Mouse (Mus musculus): ENCODE data around the gene Hsd17b11. TPM values are rescaled to one million over a fixed set of nuclear protein-coding genes. Genes with fewer than 3 reads are reported as not detected.

The Hsd17b11 gene
- 6.2 and 7.9 TPM in 2 replicates for polyA plus RNA-seq (2015; fragmentation: Nextera tagmentation; extraction: Ambion mirVana)

DNA sequence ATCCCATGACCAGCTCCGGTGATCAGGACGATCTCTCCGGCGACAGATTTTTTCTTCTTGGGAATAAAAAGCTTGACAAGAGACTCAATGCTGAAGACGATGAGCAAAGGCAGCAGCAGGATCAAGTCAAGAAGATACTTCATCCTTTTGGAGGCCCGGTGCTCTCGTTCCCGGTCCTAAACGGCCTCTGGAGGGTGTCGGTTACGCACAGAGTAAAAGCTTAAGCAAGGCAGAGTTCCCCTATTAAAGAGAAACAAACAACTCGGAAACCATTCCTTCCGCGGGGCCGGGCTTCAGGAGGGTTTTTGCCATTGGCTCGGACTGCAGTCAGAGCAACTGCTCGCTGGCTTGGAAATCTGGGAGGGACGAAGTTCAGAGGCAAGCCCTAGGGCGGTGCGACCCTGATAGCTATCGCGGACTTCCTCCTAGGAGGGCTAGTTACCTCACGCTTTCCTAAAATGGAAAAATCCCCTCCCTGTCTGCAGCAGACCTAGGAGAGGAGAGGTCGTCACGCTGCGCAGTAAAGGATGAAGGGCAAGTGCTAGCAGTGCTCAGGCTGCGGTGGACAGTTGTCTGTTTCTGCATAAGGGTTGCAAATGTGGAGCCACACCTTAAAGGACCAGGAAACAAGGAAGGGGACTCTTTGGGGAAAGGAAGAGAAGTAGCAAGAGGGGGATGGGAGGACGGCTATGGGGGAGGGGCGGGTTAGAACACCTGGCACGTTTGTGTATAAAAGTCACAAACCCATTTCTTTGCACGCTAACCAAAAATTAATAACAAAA, at the start of gene Hsd17b11:
Hsd17b11 (minus strand) TSS at position 323 of the 782 bp plus-strand sequence.
- Histone ChIP-seq H3K27me3 (ENCODE audit: insufficient read depth, low read length) (no peaks in the 10 kb centered on the region), H3K4me3 (ENCODE audit: low read length) (peak within 1 kb of the TSS; percentile 75), H3K4me2 (replicated peaks; ENCODE audit: low read depth, low read length) (peak within 1 kb of the TSS; percentile 77), H3K9me3 (ENCODE audit: low read length) (no peaks in the 10 kb centered on the region), H3K9ac (replicated peaks; ENCODE audit: low read length) (peak within 1 kb of the TSS; percentile 87), H3K27ac (ENCODE audit: low read length) (peak within 1 kb of the TSS; percentile 96), H3K36me3 (ENCODE audit: insufficient read depth, low read length) (peaks cover 14% of the 10 kb centered on the region), H3K4me1 (ENCODE audit: insufficient read depth, low read length) (peaks cover 26% of the 10 kb centered on the region)
- under 1% methylated on average over 31 of the region's 31 CpGs for WGBS
- ATAC-seq (ENCODE audit: low FRiP score, low TSS enrichment) = peak; percentile 98

DNA sequence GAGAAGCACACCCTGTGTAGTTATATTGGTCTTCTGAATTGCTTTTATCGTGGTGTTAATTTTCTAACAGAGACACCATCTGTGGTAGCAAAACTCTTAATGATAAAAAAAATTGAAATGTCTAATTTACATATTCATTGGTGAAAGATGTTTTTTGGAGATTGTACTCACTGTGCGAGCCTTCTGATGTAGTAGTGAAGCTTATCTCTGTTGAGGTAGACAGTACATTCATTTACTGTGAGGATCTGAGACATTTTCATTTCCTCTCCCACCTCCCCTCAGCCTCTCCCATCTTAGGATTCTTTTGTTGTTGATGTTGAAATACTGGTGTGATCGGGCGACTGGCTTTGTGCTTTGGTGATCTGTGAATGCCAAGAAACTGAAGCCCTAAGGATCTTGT, 49.3 kb upstream of the Hsd17b11 start:
- no peak for ATAC-seq (ENCODE audit: low FRiP score, low TSS enrichment)
- Histone ChIP-seq H3K4me3 (ENCODE audit: low read length) (no peak overlapping the region), H3K36me3 (ENCODE audit: insufficient read depth, low read length) (no peaks in the 10 kb centered on the region), H3K4me1 (ENCODE audit: insufficient read depth, low read length) (peaks cover 7% of the 10 kb centered on the region), H3K27me3 (ENCODE audit: insufficient read depth, low read length) (0 out of 2 replicates have a peak, but pooled peaks cover 4% of the 10 kb centered on the region), H3K9me3 (ENCODE audit: low read length) (no peaks in the 10 kb centered on the region), H3K9ac (replicated peaks; ENCODE audit: low read length) (no peak overlapping the region), H3K4me2 (replicated peaks; ENCODE audit: low read depth, low read length) (no peak overlapping the region), H3K27ac (ENCODE audit: low read length) (no peak overlapping the region)
- 86% methylated on average over 4 of the region's 4 CpGs for whole genome bisulfite sequencing

DNA sequence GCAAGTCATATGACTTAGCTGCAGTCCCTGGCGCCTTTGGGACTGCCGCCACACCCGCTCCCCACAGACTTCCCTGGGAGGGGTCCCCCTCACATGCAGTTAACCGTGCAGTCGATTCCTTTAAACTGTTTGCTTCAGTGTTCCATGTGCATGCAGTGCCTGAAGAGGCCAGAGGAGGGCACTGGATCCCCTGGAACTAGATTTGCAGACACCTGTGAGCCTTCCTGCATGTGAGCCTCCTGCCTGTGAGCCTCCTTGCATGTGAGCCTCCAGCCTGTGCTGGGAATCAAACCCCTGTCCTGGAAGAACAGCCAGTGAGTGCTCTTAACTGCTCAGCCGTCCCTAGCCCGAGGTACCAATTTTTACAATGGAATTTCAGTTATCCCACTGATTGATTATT, 47.0 kb upstream of the Hsd17b11 start:
- H3K4me3 ChIP-seq (ENCODE audit: low read length) = no peak overlapping the region
- peaks cover 4% of the 10 kb centered on the region for H3K36me3 ChIP-seq (ENCODE audit: insufficient read depth, low read length)
- no peak for ATAC-seq (ENCODE audit: low FRiP score, low TSS enrichment)
- H3K27ac ChIP-seq (ENCODE audit: low read length) = no peak overlapping the region
- WGBS = 88% methylated on average over 7 of the region's 7 CpGs
- H3K4me1 ChIP-seq (ENCODE audit: insufficient read depth, low read length) = peaks cover 7% of the 10 kb centered on the region
- no peaks in the 10 kb centered on the region for H3K27me3 ChIP-seq (ENCODE audit: insufficient read depth, low read length)
- no peaks in the 10 kb centered on the region for H3K9me3 ChIP-seq (ENCODE audit: low read length)
- no peak overlapping the region for H3K9ac ChIP-seq (replicated peaks; ENCODE audit: low read length)
- H3K4me2 ChIP-seq (replicated peaks; ENCODE audit: low read depth, low read length) = no peak overlapping the region

DNA sequence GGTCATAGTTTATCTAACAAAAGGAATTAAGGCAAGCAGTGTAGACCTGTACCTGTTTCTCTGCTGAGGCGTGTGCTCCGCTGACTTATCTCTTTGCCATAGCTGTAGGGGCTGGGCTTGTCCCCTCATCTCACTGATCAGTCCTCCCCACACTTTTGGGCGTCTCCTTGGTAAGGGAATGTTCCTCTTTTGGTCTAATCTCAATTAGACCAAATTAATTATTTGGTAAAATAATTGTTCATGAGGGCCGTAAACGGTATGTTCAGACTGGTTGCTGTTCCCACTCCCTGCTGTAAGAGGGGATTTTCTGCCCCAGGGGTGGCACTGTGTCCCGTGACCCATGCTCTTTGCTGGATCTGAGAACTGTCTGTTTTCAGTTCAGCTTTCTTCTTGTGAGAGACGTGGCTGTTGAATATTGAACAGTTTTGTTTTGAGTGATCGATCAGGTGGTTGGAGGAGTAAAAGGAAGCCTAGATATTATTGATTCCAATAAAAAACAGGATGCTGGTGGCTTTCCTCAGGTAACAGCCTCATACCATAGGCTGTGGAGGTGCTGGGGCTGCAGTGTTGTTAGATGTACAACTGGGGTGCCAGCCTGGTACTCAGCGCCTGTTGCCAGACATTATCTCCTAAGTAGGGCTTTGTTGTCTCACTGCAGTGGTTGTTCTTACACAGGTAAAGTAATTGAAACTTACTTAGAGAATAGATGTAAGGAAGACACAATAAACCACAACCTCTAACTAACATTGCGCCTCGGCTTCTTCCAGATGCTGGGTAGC, 41.2 kb upstream of the Hsd17b11 start:
- no peak for ATAC-seq (ENCODE audit: low FRiP score, low TSS enrichment)
- Histone ChIP-seq H3K4me3 (ENCODE audit: low read length) (no peak overlapping the region), H3K27me3 (ENCODE audit: insufficient read depth, low read length) (no peaks in the 10 kb centered on the region), H3K4me1 (ENCODE audit: insufficient read depth, low read length) (no peaks in the 10 kb centered on the region), H3K9ac (replicated peaks; ENCODE audit: low read length) (no peak overlapping the region), H3K36me3 (ENCODE audit: insufficient read depth, low read length) (peaks cover 45% of the 10 kb centered on the region), H3K4me2 (replicated peaks; ENCODE audit: low read depth, low read length) (no peak overlapping the region), H3K27ac (ENCODE audit: low read length) (no peak overlapping the region), H3K9me3 (ENCODE audit: low read length) (no peaks in the 10 kb centered on the region)
- WGBS = 93% methylated on average over 11 of the region's 11 CpGs

DNA sequence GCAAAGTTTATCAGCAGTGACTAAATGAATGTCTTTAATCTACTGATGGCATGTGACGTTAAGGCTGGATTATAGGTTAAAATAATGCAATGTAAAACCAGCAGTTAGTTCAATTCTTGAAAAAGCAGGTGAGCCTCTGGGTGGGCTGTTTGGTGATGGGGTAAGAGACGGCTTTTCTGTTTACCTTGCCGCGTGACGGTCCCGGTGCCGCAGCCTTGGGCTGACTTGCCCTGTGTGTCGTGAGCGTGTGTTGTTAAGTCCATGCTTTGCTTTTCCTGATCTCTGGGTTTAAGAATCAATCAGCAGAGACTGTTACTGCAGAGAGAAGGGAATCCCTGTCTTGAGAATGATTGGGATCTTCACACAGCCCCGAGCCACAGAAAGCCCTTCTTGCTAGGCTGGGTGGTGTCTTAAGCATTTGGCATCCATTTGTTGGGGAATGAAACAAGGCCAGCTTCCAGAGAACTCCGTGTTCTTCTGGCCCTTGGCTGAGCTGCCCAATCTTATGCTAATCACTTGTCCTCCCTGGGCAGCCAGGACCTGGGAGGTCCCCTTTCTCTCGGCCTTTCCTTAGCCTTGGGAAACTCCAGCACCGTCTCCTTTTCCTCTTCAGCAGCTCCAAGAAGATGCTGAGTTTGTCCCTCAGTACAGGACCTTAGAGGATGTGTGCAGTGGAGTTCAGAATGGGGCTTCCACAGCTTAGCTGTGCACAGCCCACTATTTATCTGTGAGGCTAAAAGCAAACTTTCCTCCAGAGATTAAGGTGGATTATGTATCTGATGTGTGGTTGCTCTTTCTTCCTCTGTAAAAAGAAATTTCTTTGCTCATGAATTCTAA, 40.4 kb upstream of the Hsd17b11 start:
- no peaks in the 10 kb centered on the region for H3K4me1 ChIP-seq (ENCODE audit: insufficient read depth, low read length)
- no peak overlapping the region for H3K4me2 ChIP-seq (replicated peaks; ENCODE audit: low read depth, low read length)
- no peak overlapping the region for H3K4me3 ChIP-seq (ENCODE audit: low read length)
- peaks cover 45% of the 10 kb centered on the region for H3K36me3 ChIP-seq (ENCODE audit: insufficient read depth, low read length)
- 89% methylated on average over 13 of the region's 13 CpGs for WGBS
- H3K9me3 ChIP-seq (ENCODE audit: low read length) = no peaks in the 10 kb centered on the region
- no peak overlapping the region for H3K9ac ChIP-seq (replicated peaks; ENCODE audit: low read length)
- no peak for ATAC-seq (ENCODE audit: low FRiP score, low TSS enrichment)
- H3K27ac ChIP-seq (ENCODE audit: low read length) = no peak overlapping the region
- H3K27me3 ChIP-seq (ENCODE audit: insufficient read depth, low read length) = no peaks in the 10 kb centered on the region

GRCm38 (mm10) chr5:104060429-104060828, 38.7 kb upstream of the Hsd17b11 start:
- ATAC-seq (ENCODE audit: low FRiP score, low TSS enrichment) = no peak
- no peaks in the 10 kb centered on the region for H3K27me3 ChIP-seq (ENCODE audit: insufficient read depth, low read length)
- no peaks in the 10 kb centered on the region for H3K9me3 ChIP-seq (ENCODE audit: low read length)
- 80% methylated on average over 5 of the region's 5 CpGs for WGBS
- no peak overlapping the region for H3K4me3 ChIP-seq (ENCODE audit: low read length)
- no peak overlapping the region for H3K9ac ChIP-seq (replicated peaks; ENCODE audit: low read length)
- H3K4me2 ChIP-seq (replicated peaks; ENCODE audit: low read depth, low read length) = no peak overlapping the region
- peaks cover 45% of the 10 kb centered on the region for H3K36me3 ChIP-seq (ENCODE audit: insufficient read depth, low read length)
- no peaks in the 10 kb centered on the region for H3K4me1 ChIP-seq (ENCODE audit: insufficient read depth, low read length)
- no peak overlapping the region for H3K27ac ChIP-seq (ENCODE audit: low read length)

DNA sequence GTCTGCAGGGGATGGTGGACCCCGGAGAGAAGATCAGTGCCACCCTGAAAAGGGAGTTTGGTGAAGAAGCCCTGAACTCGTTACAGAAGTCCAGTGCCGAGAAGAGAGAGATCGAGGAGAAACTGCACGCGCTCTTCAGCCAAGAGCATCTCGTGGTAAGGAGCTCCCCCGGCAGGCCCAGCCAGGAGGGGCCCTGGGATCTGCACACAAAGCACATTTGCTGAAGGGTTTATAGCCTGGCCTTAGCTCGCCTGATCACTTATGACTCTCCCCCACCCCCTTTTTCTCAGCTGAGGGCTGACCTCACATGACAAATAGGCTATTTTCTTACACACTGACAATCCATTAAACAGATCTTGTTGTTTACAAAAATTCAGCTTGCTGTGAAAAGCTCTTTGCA, 37.9 kb upstream of the Hsd17b11 start:
- WGBS = 45% methylated on average over 9 of the region's 9 CpGs
- Histone ChIP-seq H3K27me3 (ENCODE audit: insufficient read depth, low read length) (no peaks in the 10 kb centered on the region), H3K4me1 (ENCODE audit: insufficient read depth, low read length) (no peaks in the 10 kb centered on the region), H3K27ac (ENCODE audit: low read length) (no peak overlapping the region), H3K36me3 (ENCODE audit: insufficient read depth, low read length) (peaks cover 40% of the 10 kb centered on the region), H3K9me3 (ENCODE audit: low read length) (no peaks in the 10 kb centered on the region), H3K4me3 (ENCODE audit: low read length) (no peak overlapping the region), H3K4me2 (replicated peaks; ENCODE audit: low read depth, low read length) (no peak overlapping the region), H3K9ac (replicated peaks; ENCODE audit: low read length) (no peak overlapping the region)
- 0 out of 2 replicates have a peak, but pooled peaks have one; percentile 63 for ATAC-seq (ENCODE audit: low FRiP score, low TSS enrichment)

DNA sequence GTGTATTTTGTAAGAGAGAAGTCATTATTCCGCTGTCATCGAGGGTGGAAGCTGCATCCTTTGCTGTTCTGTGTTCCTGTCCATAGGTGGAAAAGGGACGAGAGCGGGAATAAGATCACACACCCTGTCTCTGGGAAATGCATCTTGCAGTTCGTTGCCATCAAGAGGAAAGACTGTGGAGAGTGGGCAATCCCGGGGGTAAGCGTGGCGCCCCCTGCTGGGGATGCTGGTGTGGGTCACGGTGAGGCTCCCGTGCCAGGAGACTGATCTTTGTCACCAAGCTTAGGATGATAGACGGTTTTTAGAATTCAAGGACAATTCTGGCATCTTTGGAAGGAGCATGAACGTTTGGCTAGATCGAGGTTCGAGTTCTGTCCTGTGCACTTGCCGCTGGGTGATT, 36.3 kb upstream of the Hsd17b11 start:
- H3K4me1 ChIP-seq (ENCODE audit: insufficient read depth, low read length) = no peaks in the 10 kb centered on the region
- no peak overlapping the region for H3K27ac ChIP-seq (ENCODE audit: low read length)
- ATAC-seq (ENCODE audit: low FRiP score, low TSS enrichment) = no peak
- H3K9ac ChIP-seq (replicated peaks; ENCODE audit: low read length) = no peak overlapping the region
- WGBS = 73% methylated on average over 15 of the region's 15 CpGs
- no peaks in the 10 kb centered on the region for H3K27me3 ChIP-seq (ENCODE audit: insufficient read depth, low read length)
- H3K4me2 ChIP-seq (replicated peaks; ENCODE audit: low read depth, low read length) = no peak overlapping the region
- peaks cover 36% of the 10 kb centered on the region for H3K36me3 ChIP-seq (ENCODE audit: insufficient read depth, low read length)
- no peaks in the 10 kb centered on the region for H3K9me3 ChIP-seq (ENCODE audit: low read length)
- H3K4me3 ChIP-seq (ENCODE audit: low read length) = no peak overlapping the region

GRCm38 (mm10) chr5:104056295-104056694, 34.6 kb upstream of the Hsd17b11 start:
- WGBS = 86% methylated on average over 7 of the region's 7 CpGs
- ATAC-seq (ENCODE audit: low FRiP score, low TSS enrichment) = no peak

More at GRCm38 (mm10) chr5:104056295-104056694, 34.6 kb upstream of the Hsd17b11 start:
- Histone ChIP-seq H3K4me1 (ENCODE audit: insufficient read depth, low read length) (no peaks in the 10 kb centered on the region), H3K27me3 (ENCODE audit: insufficient read depth, low read length) (no peaks in the 10 kb centered on the region), H3K9ac (replicated peaks; ENCODE audit: low read length) (no peak overlapping the region), H3K4me3 (ENCODE audit: low read length) (no peak overlapping the region), H3K27ac (ENCODE audit: low read length) (no peak overlapping the region), H3K36me3 (ENCODE audit: insufficient read depth, low read length) (peaks cover 33% of the 10 kb centered on the region), H3K9me3 (ENCODE audit: low read length) (no peaks in the 10 kb centered on the region), H3K4me2 (replicated peaks; ENCODE audit: low read depth, low read length) (no peak overlapping the region)
